ENCODE assay signal across 10 mouse cellular contexts in the genomic region with DNA sequence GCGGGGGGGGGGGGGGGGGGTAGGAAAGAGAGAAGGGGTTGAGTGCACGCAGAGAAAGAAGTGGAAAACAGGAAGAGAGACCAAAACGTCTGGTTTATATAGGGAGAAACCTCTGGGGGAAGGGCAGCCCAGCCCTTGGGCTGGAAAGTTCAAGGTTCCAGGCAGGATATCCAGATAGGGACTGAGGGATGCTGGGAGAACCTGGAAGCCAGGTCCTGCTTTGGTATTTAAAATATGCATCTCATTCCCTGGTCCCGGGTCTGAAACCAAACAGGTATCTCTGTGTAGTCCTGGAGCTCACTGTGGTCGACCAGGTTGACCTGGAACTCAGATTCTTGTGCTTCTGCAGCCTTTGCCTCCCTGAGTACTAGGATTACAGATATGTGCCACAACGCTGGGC. TPM values are rescaled to one million over a fixed set of nuclear protein-coding genes. Genes with fewer than 3 reads are reported as not detected.
DNase-seq lines count a peak whose midpoint lies in the region; ATAC-seq and TF ChIP-seq lines count a peak whose summit lies in the region.
"Had no signal": no experiment of that assay in that cellular context is flagged by ENCODE, and none has a peak within 500 bp of the region (broad histone marks: within the 10 kb centered on the region; RNA-seq: fewer than 3 reads in every experiment).

No protein-coding gene starts in this region.

- no peak for ATAC-seq in heart, embryonic 16.5 days (replicated peaks; ENCODE audit: extremely low read depth, insufficient read depth, low FRiP score)
- no peak for ATAC-seq in forebrain, postnatal 0 days
- ATAC-seq in liver, postnatal 0 days = no peak
- ATAC-seq: CD4-positive, CD25-positive, alpha-beta regulatory T cell, adult 4 months had no signal

- no peaks in the 10 kb centered on the region for H3K9me3 ChIP-seq in heart, embryonic 16.5 days (replicated peaks; ENCODE audit: control insufficient read depth, low read length)
- no peaks in the 10 kb centered on the region for H3K9me3 ChIP-seq in ES-E14 (ENCODE audit: control insufficient read depth, insufficient read depth, low read depth, low read length)
- H3K9me3 ChIP-seq in forebrain, postnatal 0 days (ENCODE audit: low read length) = no peaks in the 10 kb centered on the region
- no peaks in the 10 kb centered on the region for H3K9me3 ChIP-seq in liver, postnatal 0 days (ENCODE audit: low read length)

- peaks cover 3% of the 10 kb centered on the region; the same call in 1 of the 2 replicates for H3K36me3 ChIP-seq in heart, embryonic 16.5 days (ENCODE audit: control insufficient read depth, insufficient read depth)
- H3K36me3 ChIP-seq in ES-E14 (ENCODE audit: control insufficient read depth, insufficient read depth, low read length, poor library complexity, severe bottlenecking) = no peaks in the 10 kb centered on the region; the same call in none of the 2 replicates
- H3K36me3 ChIP-seq in forebrain, postnatal 0 days (ENCODE audit: insufficient read depth) = peaks cover 18% of the 10 kb centered on the region
- H3K36me3 ChIP-seq in liver, postnatal 0 days (replicated peaks; ENCODE audit: insufficient read depth, low read length) = peaks cover 8% of the 10 kb centered on the region

- no peak overlapping the region; the same call in 1 of the 2 replicates for H3K9ac ChIP-seq in heart, embryonic 16.5 days (ENCODE audit: low read length)
- peak overlapping the region; percentile 26; the same call in 1 of the 2 replicates for H3K9ac ChIP-seq in ES-E14 (ENCODE audit: insufficient read depth, low read depth, low read length, poor library complexity, severe bottlenecking)
- no peak overlapping the region for H3K9ac ChIP-seq in forebrain, postnatal 0 days
- no peak overlapping the region for H3K9ac ChIP-seq in liver, postnatal 0 days (replicated peaks)

- H3K27ac ChIP-seq in heart, embryonic 16.5 days (ENCODE audit: low read length) = no peak overlapping the region
- H3K27ac ChIP-seq in ES-E14 (ENCODE audit: insufficient read depth, low read depth, low read length, poor library complexity, severe bottlenecking) = peak overlapping the region; percentile 7; the same call in 1 of the 2 replicates
- no peak overlapping the region for H3K27ac ChIP-seq in forebrain, postnatal 0 days (ENCODE audit: low read depth, low read length)
- no peak overlapping the region for H3K27ac ChIP-seq in liver, postnatal 0 days (ENCODE audit: low read depth)

- WGBS in heart, embryonic 16.5 days = 39% methylated on average over 5 of the region's 6 CpGs
- 58% methylated on average over 5 of the region's 6 CpGs for WGBS in forebrain, postnatal 0 days
- 45% methylated on average over 6 of the region's 6 CpGs for WGBS in liver, postnatal 0 days (ENCODE audit: insufficient replicate concordance)

- peak overlapping the region; percentile 47 for H3K4me2 ChIP-seq in heart, embryonic 16.5 days (ENCODE audit: low read depth, low read length)
- peak overlapping the region; percentile 51 for H3K4me2 ChIP-seq in forebrain, postnatal 0 days (ENCODE audit: low read depth)
- H3K4me2 ChIP-seq in liver, postnatal 0 days (ENCODE audit: low read depth, low read length) = peak overlapping the region; percentile 82

- H3K4me1 ChIP-seq in heart, embryonic 16.5 days (ENCODE audit: control insufficient read depth, insufficient read depth, low read length) = peaks cover 6% of the 10 kb centered on the region; the same call in 1 of the 2 replicates
- peaks cover 0 to 2% of the 10 kb centered on the region in 2 experiments; a peak in 1 of 4 replicates for H3K4me1 ChIP-seq in ES-E14 (ENCODE audit: control insufficient read depth in 2 of 2, insufficient read depth in 2 of 2, low read length in 2 of 2, poor library complexity in 1 of 2)
- no peaks in the 10 kb centered on the region for H3K4me1 ChIP-seq in forebrain, postnatal 0 days (ENCODE audit: insufficient read depth)
- H3K4me1 ChIP-seq in liver, postnatal 0 days (ENCODE audit: insufficient read depth) = peaks cover 8% of the 10 kb centered on the region

- no peak for DNase-seq in heart, adult 11 months
- DNase-seq in ES-E14 (ENCODE audit: low read depth, low spot score) = no peak
- DNase-seq in forebrain, postnatal 0 days = no peak
- DNase-seq in liver, postnatal 0 days = no peak
- no peak for DNase-seq in right cerebral cortex, postnatal 25 days
- DNase-seq in cerebellum, postnatal 4 days (ENCODE audit: low spot score in 2 of 2) = no peak
- no peak for DNase-seq in layer of hippocampus, adult 9-11 months
- DNase-seq: thymus, adult 18-20 months had no signal

- no peak overlapping the region for H3K4me3 ChIP-seq in heart, embryonic 16.5 days (ENCODE audit: low read length)
- peak overlapping the region; percentile 28 to 98; a peak in 2 of 4 replicates for H3K4me3 ChIP-seq in ES-E14 (ENCODE audit: insufficient read depth in 1 of 2, low read depth in 1 of 2, low read length in 2 of 2, poor library complexity in 1 of 2, severe bottlenecking in 1 of 2)
- no peak overlapping the region for H3K4me3 ChIP-seq in forebrain, postnatal 0 days (ENCODE audit: low read depth, low read length)
- H3K4me3 ChIP-seq in liver, postnatal 0 days (ENCODE audit: low read depth, low read length) = no peak overlapping the region

- no peak for TF ChIP-seq CTCF in forebrain, postnatal 0 days (IDR thresholded peaks at IDR 0.05; ENCODE audit: low read depth)
- TF ChIP-seq CTCF in liver, postnatal 0 days (IDR thresholded peaks at IDR 0.05; ENCODE audit: low read depth) = no peak

- in situ Hi-C loops in ES-E14 (cut with MboI; ENCODE audit: low sequenced_read_pairs in 2 of 2, unreplicated experiment in 2 of 2) = no loop called here

- no peak for TF ChIP-seq EP300 in liver, postnatal 0 days (IDR thresholded peaks at IDR 0.05; ENCODE audit: low read depth)

- no peaks in the 10 kb centered on the region for H3K27me3 ChIP-seq in heart, embryonic 16.5 days (ENCODE audit: control insufficient read depth, insufficient read depth, low read length)
- H3K27me3 ChIP-seq in forebrain, postnatal 0 days (ENCODE audit: insufficient read depth, low read length) = no peaks in the 10 kb centered on the region
- no peaks in the 10 kb centered on the region for H3K27me3 ChIP-seq in liver, postnatal 0 days (ENCODE audit: insufficient read depth, low read length)

TF ChIP-seq in ES-E14, 5 proteins besides CTCF, POLR2A, EP300 and RAD21:
- no peak for TF ChIP-seq HCFC1 (IDR thresholded peaks at IDR 0.05; ENCODE audit: borderline replicate concordance, insufficient read depth, low read length)
TF ChIP-seq in ES-E14: peak in this region for 0.

RNA-seq across cellular contexts. Expression of gene Anapc10, which starts 1.1 kb away (rescaled TPM):
- polyA plus RNA-seq in heart, embryonic 16.5 days (2015; fragmentation: Nextera tagmentation; extraction: Ambion mirVana) = 17.2 and 20.4 TPM in 2 replicates
- total RNA-seq in ES-E14 (2012; rRNA removed) = 11.0 and 16.5 TPM in 2 replicates
- total RNA-seq in forebrain, postnatal 0 days (2014; rRNA removed) = 9.6 and 11.2 TPM in 2 replicates
- 38.6 and 46.7 TPM in 2 replicates for polyA plus RNA-seq in forebrain, postnatal 0 days (2015; fragmentation: Nextera tagmentation; extraction: Ambion mirVana)
- 14.1 and 14.5 TPM in 2 replicates for polyA plus RNA-seq in liver, postnatal 0 days (2015; fragmentation: Nextera tagmentation; extraction: Ambion mirVana)

RNA-seq across cellular contexts. Expression of gene Abce1, which starts 1.1 kb away (rescaled TPM):
- polyA plus RNA-seq in heart, embryonic 16.5 days (2015; fragmentation: Nextera tagmentation; extraction: Ambion mirVana) = 63.2 and 70.2 TPM in 2 replicates
- 98.8 and 168 TPM in 2 replicates for total RNA-seq in ES-E14 (2012; rRNA removed)
- total RNA-seq in forebrain, postnatal 0 days (2014; rRNA removed) = 112 and 117 TPM in 2 replicates
- polyA plus RNA-seq in forebrain, postnatal 0 days (2015; fragmentation: Nextera tagmentation; extraction: Ambion mirVana) = 62.4 and 69.3 TPM in 2 replicates
- 25.6 and 29.6 TPM in 2 replicates for polyA plus RNA-seq in liver, postnatal 0 days (2015; fragmentation: Nextera tagmentation; extraction: Ambion mirVana)

Comparison
In these comparisons a context has a peak if more than half of its experiments do, and no peak if none do; other contexts are left out.
1. H3K4me3 ChIP-seq: peak in ES-E14 (2 of 2); none in heart, embryonic 16.5 days (single experiment), forebrain, postnatal 0 days (single experiment) and liver, postnatal 0 days (single experiment).
2. Peak in every context shown above with its lines, with median percentiles within 50 percentile points of each other: H3K4me2 ChIP-seq.